ENCODE assay signal across 8 mouse cellular contexts in the genomic region with DNA sequence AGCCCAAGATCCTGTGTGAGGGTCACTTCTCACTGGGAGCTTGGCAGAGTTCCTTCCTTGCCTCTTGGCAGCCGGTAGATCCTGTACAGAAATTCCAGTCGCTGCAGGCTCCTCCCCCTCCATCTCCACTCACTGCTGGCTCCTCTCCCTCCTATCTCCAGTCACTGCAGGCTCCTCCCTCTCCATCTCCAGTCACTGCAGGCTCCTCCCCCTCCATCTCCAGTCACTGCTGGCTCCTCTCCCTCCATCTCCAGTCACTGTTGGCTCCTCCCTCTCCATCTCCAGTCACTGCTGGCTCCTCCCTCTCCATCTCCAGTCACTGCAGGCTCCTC. TPM values are rescaled to one million over a fixed set of nuclear protein-coding genes. Genes with fewer than 3 reads are reported as not detected.
A peak's percentile ranks its signal among the peaks of the same experiment; 100 is the strongest.
DNase-seq lines count a peak whose midpoint lies in the region; ATAC-seq and TF ChIP-seq lines count a peak whose summit lies in the region.

No protein-coding gene starts in this region.

- H3K4me2 ChIP-seq in limb, embryonic 13.5 days (replicated peaks) = peak overlapping the region; percentile 44; the same call in 1 of the 2 replicates
- H3K4me2 ChIP-seq in neural tube, embryonic 15.5 days = no peak overlapping the region

- WGBS in limb, embryonic 13.5 days = 18% methylated on average over 2 of the region's 2 CpGs
- 0% methylated on average over 2 of the region's 2 CpGs for WGBS in neural tube, embryonic 15.5 days

- peaks cover 0 to 4% of the 10 kb centered on the region in 2 experiments; a peak in 1 of 4 replicates for H3K4me1 ChIP-seq in ES-E14 (ENCODE audit: control insufficient read depth in 2 of 2, insufficient read depth in 2 of 2, low read length in 2 of 2, poor library complexity in 1 of 2)
- H3K4me1 ChIP-seq in limb, embryonic 13.5 days = peaks cover 11% of the 10 kb centered on the region; the same call in 1 of the 2 replicates
- H3K4me1 ChIP-seq in neural tube, embryonic 15.5 days = peaks cover 10% of the 10 kb centered on the region

- no peaks in the 10 kb centered on the region for H3K36me3 ChIP-seq in ES-E14 (ENCODE audit: control insufficient read depth, insufficient read depth, low read length, poor library complexity, severe bottlenecking)
- H3K36me3 ChIP-seq in limb, embryonic 13.5 days = no peaks in the 10 kb centered on the region
- no peaks in the 10 kb centered on the region for H3K36me3 ChIP-seq in neural tube, embryonic 15.5 days

- H3K4me3 ChIP-seq in ES-E14 (ENCODE audit: insufficient read depth in 1 of 2, low read depth in 1 of 2, low read length in 2 of 2, poor library complexity in 1 of 2, severe bottlenecking in 1 of 2) = no peak overlapping the region
- H3K4me3 ChIP-seq in limb, embryonic 13.5 days = no peak overlapping the region
- H3K4me3 ChIP-seq in neural tube, embryonic 15.5 days (replicated peaks) = no peak overlapping the region

- H3K9ac ChIP-seq in ES-E14 (ENCODE audit: insufficient read depth, low read depth, low read length, poor library complexity, severe bottlenecking) = no peak overlapping the region
- no peak overlapping the region for H3K9ac ChIP-seq in limb, embryonic 13.5 days
- no peak overlapping the region for H3K9ac ChIP-seq in neural tube, embryonic 15.5 days (replicated peaks)

- no peaks in the 10 kb centered on the region for H3K9me3 ChIP-seq in ES-E14 (ENCODE audit: control insufficient read depth, insufficient read depth, low read depth, low read length)
- H3K9me3 ChIP-seq in limb, embryonic 13.5 days = no peaks in the 10 kb centered on the region
- H3K9me3 ChIP-seq in neural tube, embryonic 15.5 days (replicated peaks) = no peaks in the 10 kb centered on the region

- in situ Hi-C loops in ES-E14 (cut with MboI; ENCODE audit: low sequenced_read_pairs in 2 of 2, unreplicated experiment in 2 of 2) = no loop called here

- DNase-seq in adrenal gland, adult (ENCODE audit: inconsistent age in 2 of 2, low spot score in 1 of 2) = peak; percentile 29 to 59
- no peak for DNase-seq in adrenal gland, adult 18-20 months (ENCODE audit: low spot score in 2 of 2)
- peak; percentile 65 for DNase-seq in ES-E14 (ENCODE audit: low read depth, low spot score)
- DNase-seq in thymus, postnatal 0 days (ENCODE audit: low spot score) = no peak
- DNase-seq in natural killer cell, adult 2 months (ENCODE audit: low spot score in 2 of 2) = no peak

- H3K27me3 ChIP-seq in limb, embryonic 13.5 days = peaks cover 16% of the 10 kb centered on the region
- H3K27me3 ChIP-seq in neural tube, embryonic 15.5 days (replicated peaks) = no peaks in the 10 kb centered on the region

- H3K27ac ChIP-seq in ES-E14 (ENCODE audit: insufficient read depth, low read depth, low read length, poor library complexity, severe bottlenecking) = no peak overlapping the region
- no peak overlapping the region for H3K27ac ChIP-seq in limb, embryonic 13.5 days
- no peak overlapping the region for H3K27ac ChIP-seq in neural tube, embryonic 15.5 days (replicated peaks)

- ATAC-seq in granulocyte monocyte progenitor cell, adult 5-6 weeks (replicated peaks; ENCODE audit: poor library complexity, severe bottlenecking) = 0 out of 2 replicates have a peak, but pooled peaks have one; percentile 22
- ATAC-seq in limb, embryonic 13.5 days (ENCODE audit: low FRiP score, low read depth) = 0 out of 2 replicates have a peak, but pooled peaks have one; percentile 16
- ATAC-seq in neural tube, embryonic 15.5 days (ENCODE audit: low FRiP score) = 0 out of 2 replicates have a peak, but pooled peaks have one; percentile 30

TF ChIP-seq in ES-E14, 5 proteins besides CTCF, POLR2A, EP300 and RAD21:
- TF ChIP-seq ZNF384 (IDR thresholded peaks at IDR 0.05; ENCODE audit: low read depth, low read length) (no peak), MAFK (IDR thresholded peaks at IDR 0.05; ENCODE audit: insufficient read depth, low read depth, low read length) (no peak), HCFC1 (IDR thresholded peaks at IDR 0.05; ENCODE audit: borderline replicate concordance, insufficient read depth, low read length) (no peak), CHD2 (IDR thresholded peaks at IDR 0.05; ENCODE audit: low read depth, low read length) (no peak), ZC3H11A (IDR thresholded peaks at IDR 0.05; ENCODE audit: borderline replicate concordance, low read depth, low read length) (no peak)

RNA-seq across cellular contexts. Expression of gene Syt13, which starts 31.0 kb away (rescaled TPM):
- total RNA-seq in adrenal gland, adult 18-20 months (2021) = 1 to 10 TPM; 1.0 to 2.8 TPM
- total RNA-seq in ES-E14 (2012; rRNA removed) = 4.4 and 5.8 TPM in 2 replicates
- total RNA-seq in granulocyte monocyte progenitor cell, adult 5-6 weeks (2014; fragmentation: Nextera tagmentation) = not detected in 2 replicates
- not detected in 2 replicates for total RNA-seq in granulocyte monocyte progenitor cell, adult 5-6 weeks (2017)
- 7.8 and 8.9 TPM in 2 replicates for polyA plus RNA-seq in limb, embryonic 13.5 days (2015; fragmentation: Nextera tagmentation; extraction: Ambion mirVana)
- polyA plus RNA-seq in neural tube, embryonic 15.5 days (2015; fragmentation: Nextera tagmentation; extraction: Ambion mirVana) = 43.6 and 46.0 TPM in 2 replicates
- 22.7 and 28.2 TPM in 2 replicates for polyA plus RNA-seq in thymus, postnatal 0 days (2015; fragmentation: Nextera tagmentation; extraction: Ambion mirVana)

Comparison
In these comparisons a context has a peak if more than half of its experiments do, and no peak if none do; other contexts are left out.
1. DNase-seq: peak in adrenal gland, adult (2 of 2) and ES-E14 (single experiment); none in adrenal gland, adult 18-20 months (0 of 2), thymus, postnatal 0 days (single experiment) and natural killer cell, adult 2 months (0 of 2).
2. Peak in every context shown above with its lines, with median percentiles within 50 percentile points of each other: ATAC-seq.